Mouse (Mus musculus) lung, postnatal 25 days (tissue): ENCODE results near the gene Zfp781.
"Not testable (repeated sequence)": the region's sequence is repeated elsewhere in the genome, so short reads cannot be mapped to it uniquely, and the experiment has no call there.

Source experiments
- DNase-seq: peaks from one replicate; pipeline ENCODE4 v3.0.0; 2022; ENCODE audit warnings: low spot score

Zfp781 gene

DNA sequence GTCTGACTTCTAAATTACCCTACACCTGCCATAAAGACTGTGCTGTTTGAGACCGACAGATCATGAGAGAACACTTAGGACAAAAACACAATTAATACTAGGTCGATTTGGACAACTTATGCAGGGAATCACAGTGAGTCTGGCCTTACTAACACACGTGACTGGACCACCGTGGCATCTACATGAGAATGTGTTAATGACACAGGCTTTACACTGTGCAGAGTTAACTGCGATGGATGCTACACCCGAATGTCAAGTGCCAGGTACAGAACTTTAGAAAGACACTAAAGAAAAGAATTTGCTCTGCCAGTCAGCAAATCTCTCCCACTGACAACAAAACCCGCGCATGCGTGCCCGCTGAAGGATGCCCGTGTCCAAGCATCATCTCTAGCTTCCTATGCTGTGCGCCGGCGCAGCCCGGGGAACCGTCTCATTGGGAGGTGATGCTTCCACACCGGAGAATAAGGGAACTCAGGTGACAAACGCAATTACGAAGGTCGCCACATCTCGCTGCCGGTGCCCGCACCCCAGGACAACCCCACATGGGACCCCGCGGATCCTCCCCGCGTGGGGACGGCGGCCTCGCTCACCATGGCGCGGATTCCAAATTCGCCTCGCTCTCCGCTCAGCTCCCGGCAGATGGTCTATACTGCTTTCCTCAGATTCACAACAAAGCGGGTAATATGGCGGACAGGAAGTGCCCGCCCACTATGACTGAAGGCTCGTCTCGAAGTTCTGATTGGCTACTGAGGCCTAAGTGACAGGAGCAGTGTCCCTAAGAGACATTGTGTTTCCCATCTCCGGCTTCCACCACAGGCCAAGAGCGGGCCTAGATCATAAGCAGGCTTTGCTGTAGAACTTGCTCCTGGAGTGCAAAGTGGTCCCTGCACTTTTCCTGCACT is at the start of gene Zfp781:
Gene Zfp781 (minus strand): TSS at position 639 of the 902 bp plus-strand sequence.
- not testable (repeated sequence) for DNase-seq

DNA sequence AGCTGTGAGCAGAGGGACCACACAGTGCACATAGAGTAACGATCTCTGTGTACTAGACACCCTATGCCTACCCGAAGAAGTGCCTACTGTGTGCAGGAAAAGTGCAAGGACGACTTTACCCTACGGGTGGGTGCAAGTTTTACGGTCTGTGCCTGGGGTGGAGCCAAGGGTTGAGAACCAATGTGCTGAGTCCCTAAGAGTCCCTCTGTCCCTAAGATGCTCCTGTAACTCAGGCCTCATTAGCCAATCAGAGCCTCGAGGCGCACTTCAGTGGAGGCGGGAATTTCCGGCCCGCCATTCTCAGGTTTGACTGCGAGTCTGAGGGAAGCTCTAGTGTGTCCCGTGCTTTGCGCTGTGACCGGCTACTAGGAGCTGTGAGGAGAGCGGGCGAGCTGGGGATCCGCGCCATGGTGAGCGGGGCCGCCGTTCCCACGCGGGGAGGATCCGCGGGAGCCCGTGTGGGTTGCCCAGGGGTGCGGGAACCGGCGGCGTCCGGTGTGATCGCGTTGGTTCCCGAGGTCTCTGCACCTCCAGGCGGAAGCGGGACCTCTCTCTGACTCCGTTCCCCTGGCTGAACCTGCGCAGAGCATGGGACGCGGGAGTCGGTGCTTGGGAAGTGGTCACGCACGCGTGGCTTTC is 48.2 kb upstream of the Zfp781 start:
- DNase-seq: not testable (repeated sequence)

DNA sequence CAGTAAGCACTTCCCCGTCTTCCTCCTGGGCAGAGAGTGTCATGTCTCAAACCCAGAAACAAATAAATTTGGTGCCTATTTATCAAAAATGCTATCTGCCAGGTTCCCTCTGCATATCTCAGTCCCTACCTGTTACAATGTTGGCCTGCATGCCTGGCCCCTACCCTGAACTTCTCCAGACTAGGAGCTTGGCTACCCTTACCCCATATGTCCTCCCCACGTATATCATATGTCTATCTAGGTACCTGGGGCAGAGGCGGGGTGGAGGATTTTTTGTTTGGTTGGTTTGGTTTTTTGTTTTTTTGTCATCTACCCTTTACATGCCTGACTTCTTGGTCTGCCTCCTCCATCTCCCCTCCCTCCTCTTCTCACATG is 451 bp upstream of the Zfp781 start:
- not testable (repeated sequence) for DNase-seq

DNA sequence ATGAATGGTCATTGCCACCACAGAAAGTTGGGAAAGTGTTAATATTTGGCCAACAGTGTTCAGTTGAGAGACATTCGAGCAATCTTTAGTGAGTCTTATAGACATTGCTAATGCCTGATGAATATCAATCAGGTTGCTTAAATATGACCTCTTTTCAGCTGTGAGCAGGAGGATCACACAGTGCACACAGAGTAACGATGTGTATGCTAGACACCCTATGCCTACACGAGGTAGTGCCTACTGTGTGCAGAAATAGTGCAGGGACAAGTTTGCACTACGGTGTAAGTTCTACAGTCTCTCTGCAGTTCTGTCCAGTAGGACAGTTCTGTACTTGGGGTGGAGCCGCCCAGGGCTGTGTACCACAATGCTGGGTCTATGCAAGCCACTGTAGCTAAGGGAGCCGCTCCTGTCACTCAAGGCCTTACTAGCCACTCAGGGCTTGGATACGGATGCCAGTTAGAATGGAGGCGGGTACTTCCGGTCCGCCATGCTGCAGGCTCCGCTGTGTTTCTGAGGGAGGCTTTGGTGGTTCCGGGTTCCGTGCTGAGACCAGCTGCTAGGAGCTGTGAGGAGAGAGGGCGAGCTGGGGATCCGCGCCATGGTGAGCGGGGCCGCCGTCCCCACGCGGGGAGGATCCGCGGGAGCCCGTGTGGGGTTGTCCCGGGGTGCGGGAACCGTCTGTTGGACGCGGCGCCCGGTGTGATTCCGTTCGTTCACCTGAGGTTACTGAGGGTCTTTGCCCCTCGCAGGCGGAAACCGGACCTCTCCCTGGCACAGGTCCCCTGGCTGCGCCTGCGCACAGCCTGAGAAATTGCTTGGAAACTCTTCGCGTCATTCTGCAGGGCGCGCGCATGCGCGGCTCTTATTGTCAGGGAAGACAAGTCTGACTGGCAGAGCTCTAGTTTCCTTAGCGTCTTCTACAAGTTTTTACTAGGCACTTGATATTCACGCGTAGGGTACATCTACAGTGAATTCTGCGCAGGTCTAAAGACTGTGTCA is 66.6 kb downstream of the Zfp781 start, which contains the start of gene Gm32687:
Gene Gm32687 (plus strand): TSS at position 526 of the 999 bp plus-strand sequence.
- not testable (repeated sequence) for DNase-seq
